ENCODE assay signal across 7 mouse cellular contexts in the genomic region with DNA sequence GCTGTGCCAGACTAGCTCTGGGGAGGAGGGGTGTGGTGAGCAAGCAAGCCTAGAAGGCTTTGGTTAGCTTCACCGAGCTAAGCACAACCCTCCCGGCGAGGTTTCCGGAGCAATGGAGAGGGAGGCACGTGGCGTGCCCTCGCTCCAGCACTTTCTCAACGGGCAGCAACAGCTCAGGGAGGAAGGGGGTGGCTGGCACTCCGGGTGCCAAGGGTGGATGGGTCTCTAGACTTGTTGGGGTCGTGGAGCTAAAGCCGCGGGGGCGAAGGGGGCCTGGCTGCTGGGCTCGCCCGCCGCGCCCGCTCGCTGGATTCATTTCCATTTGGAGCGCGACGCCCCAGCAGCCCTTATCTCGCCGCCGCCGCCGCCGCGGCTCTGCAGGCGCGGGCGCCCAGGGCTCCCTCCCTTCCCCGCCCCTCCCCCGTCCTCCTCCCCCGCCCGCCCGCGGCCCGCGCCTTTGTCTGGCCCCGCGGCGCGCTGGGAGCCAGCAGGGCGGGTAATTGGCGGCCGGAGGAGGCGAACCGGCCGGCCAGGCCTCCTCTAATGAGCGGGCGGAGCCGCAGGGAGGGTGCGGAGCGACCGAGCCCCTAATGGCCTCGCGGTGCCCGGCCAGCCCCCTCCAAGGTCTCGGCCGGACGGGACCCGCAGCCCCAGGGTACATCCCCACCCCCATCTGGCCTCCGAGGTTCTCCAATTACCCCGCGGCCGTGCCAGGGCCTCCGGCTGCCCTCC.
DNase-seq lines count a peak whose midpoint lies in the region; ATAC-seq and TF ChIP-seq lines count a peak whose summit lies in the region.

No protein-coding gene starts in this region.

- H3K4me2 ChIP-seq in embryonic facial prominence, embryonic 11.5 days (ENCODE audit: low read depth, low read length), result peak overlapping the region; percentile 66
- H3K4me2 ChIP-seq in intestine, postnatal 0 days (replicated peaks; ENCODE audit: low read depth), result peak overlapping the region; percentile 73
- H3K4me2 ChIP-seq in limb, embryonic 14.5 days (replicated peaks; ENCODE audit: low read depth, low read length, severe bottlenecking), result peak overlapping the region; percentile 69
- H3K4me2 ChIP-seq in midbrain, embryonic 15.5 days, result peak overlapping the region; percentile 68

- H3K9me3 ChIP-seq in embryonic facial prominence, embryonic 11.5 days (replicated peaks; ENCODE audit: control insufficient read depth, low read length), result no peaks in the 10 kb centered on the region
- H3K9me3 ChIP-seq in intestine, postnatal 0 days (ENCODE audit: control insufficient read depth), result no peaks in the 10 kb centered on the region
- no peaks in the 10 kb centered on the region for H3K9me3 ChIP-seq in limb, embryonic 14.5 days (ENCODE audit: control insufficient read depth, low read length)
- H3K9me3 ChIP-seq in midbrain, embryonic 15.5 days, result no peaks in the 10 kb centered on the region

- H3K4me3 ChIP-seq in embryonic facial prominence, embryonic 11.5 days (ENCODE audit: low read depth, low read length), result peak overlapping the region; percentile 31
- peak overlapping the region; percentile 36 for H3K4me3 ChIP-seq in intestine, postnatal 0 days (ENCODE audit: low read depth, low read length)
- peak overlapping the region; percentile 41 for H3K4me3 ChIP-seq in limb, embryonic 14.5 days (replicated peaks; ENCODE audit: low read length)
- H3K4me3 ChIP-seq in midbrain, embryonic 15.5 days, result peak overlapping the region; percentile 40

- H3K27me3 ChIP-seq in embryonic facial prominence, embryonic 11.5 days (ENCODE audit: control insufficient read depth, insufficient read depth, low read length), result peaks cover 8% of the 10 kb centered on the region
- no peaks in the 10 kb centered on the region for H3K27me3 ChIP-seq in intestine, postnatal 0 days (replicated peaks; ENCODE audit: control insufficient read depth, insufficient read depth, low read length)
- H3K27me3 ChIP-seq in limb, embryonic 14.5 days (ENCODE audit: control insufficient read depth, insufficient read depth, low read length), result no peaks in the 10 kb centered on the region
- H3K27me3 ChIP-seq in midbrain, embryonic 15.5 days (replicated peaks), result peaks cover 9% of the 10 kb centered on the region; the same call in 1 of the 2 replicates

- peak; percentile 84 for ATAC-seq in embryonic facial prominence, embryonic 11.5 days (replicated peaks; ENCODE audit: insufficient number of reproducible peaks, low FRiP score, low TSS enrichment, low read depth)
- peak; percentile 72 for ATAC-seq in granulocyte monocyte progenitor cell, adult 5-6 weeks (replicated peaks; ENCODE audit: poor library complexity, severe bottlenecking)
- peak; percentile 88 for ATAC-seq in intestine, postnatal 0 days
- peak; percentile 87 for ATAC-seq in limb, embryonic 14.5 days (ENCODE audit: low FRiP score, low read depth)
- peak; percentile 86 for ATAC-seq in midbrain, embryonic 15.5 days (replicated peaks)

- H3K36me3 ChIP-seq in embryonic facial prominence, embryonic 11.5 days (replicated peaks; ENCODE audit: control insufficient read depth, insufficient read depth, low read depth, low read length), result no peaks in the 10 kb centered on the region
- no peaks in the 10 kb centered on the region for H3K36me3 ChIP-seq in intestine, postnatal 0 days (ENCODE audit: control insufficient read depth, insufficient read depth)
- H3K36me3 ChIP-seq in limb, embryonic 14.5 days (ENCODE audit: control insufficient read depth, insufficient read depth, low read length), result no peaks in the 10 kb centered on the region
- no peaks in the 10 kb centered on the region for H3K36me3 ChIP-seq in midbrain, embryonic 15.5 days (replicated peaks)

- 15% methylated on average over 36 of the region's 68 CpGs for WGBS in embryonic facial prominence, embryonic 11.5 days
- WGBS in intestine, postnatal 0 days, result 9% methylated on average over 56 of the region's 68 CpGs
- 11% methylated on average over 12 of the region's 68 CpGs for WGBS in limb, embryonic 14.5 days
- WGBS in midbrain, embryonic 15.5 days, result 8% methylated on average over 41 of the region's 68 CpGs

- peak overlapping the region; percentile 78 for H3K9ac ChIP-seq in embryonic facial prominence, embryonic 11.5 days (replicated peaks; ENCODE audit: low read length)
- peak overlapping the region; percentile 59 for H3K9ac ChIP-seq in intestine, postnatal 0 days (ENCODE audit: low read depth, low read length)
- H3K9ac ChIP-seq in limb, embryonic 14.5 days (ENCODE audit: low read depth, low read length, severe bottlenecking), result peak overlapping the region; percentile 74
- peak overlapping the region; percentile 58 for H3K9ac ChIP-seq in midbrain, embryonic 15.5 days

- peak overlapping the region; percentile 79 for H3K27ac ChIP-seq in embryonic facial prominence, embryonic 11.5 days (replicated peaks; ENCODE audit: low read depth, low read length)
- H3K27ac ChIP-seq in intestine, postnatal 0 days (ENCODE audit: low read depth, low read length), result peak overlapping the region; percentile 94
- H3K27ac ChIP-seq in limb, embryonic 14.5 days (replicated peaks; ENCODE audit: low read depth, low read length), result peak overlapping the region; percentile 81
- H3K27ac ChIP-seq in midbrain, embryonic 15.5 days, result peak overlapping the region; percentile 83

- no peak for TF ChIP-seq POLR2A in limb, embryonic 14.5 days (IDR thresholded peaks at IDR 0.05; ENCODE audit: borderline replicate concordance, extremely low read depth, insufficient read depth, insufficient read length)

- no peak for TF ChIP-seq CTCF in intestine, postnatal 0 days (IDR thresholded peaks at IDR 0.05; ENCODE audit: low read depth)

- DNase-seq in adrenal gland, postnatal 25 days, result peak; percentile 62
- DNase-seq in embryonic facial prominence, embryonic 11.5 days (ENCODE audit: low spot score), result peak; percentile 72
- peak; percentile 34 for DNase-seq in limb, embryonic 14.5 days (ENCODE audit: low spot score)
- DNase-seq in spleen, postnatal 10 days (ENCODE audit: low spot score in 2 of 2), result peak; percentile 45 to 68

- H3K4me1 ChIP-seq in embryonic facial prominence, embryonic 11.5 days (ENCODE audit: control insufficient read depth, insufficient read depth, low read length), result no peaks in the 10 kb centered on the region
- 0 out of 2 replicates have a peak, but pooled peaks cover 3% of the 10 kb centered on the region for H3K4me1 ChIP-seq in intestine, postnatal 0 days (replicated peaks; ENCODE audit: control insufficient read depth, insufficient read depth, low read length)
- H3K4me1 ChIP-seq in limb, embryonic 14.5 days (ENCODE audit: control insufficient read depth, insufficient read depth, low read length), result 0 out of 2 replicates have a peak, but pooled peaks cover 2% of the 10 kb centered on the region
- peaks cover 11% of the 10 kb centered on the region for H3K4me1 ChIP-seq in midbrain, embryonic 15.5 days

Comparison
In these comparisons a context has a peak if more than half of its experiments do, and no peak if none do; other contexts are left out.
1. Peak in every context shown above with its lines: DNase-seq, ATAC-seq, H3K4me3 ChIP-seq and H3K27ac ChIP-seq.